Mouse (Mus musculus): ENCODE data around the gene Sphkap.

The Sphkap gene

DNA sequence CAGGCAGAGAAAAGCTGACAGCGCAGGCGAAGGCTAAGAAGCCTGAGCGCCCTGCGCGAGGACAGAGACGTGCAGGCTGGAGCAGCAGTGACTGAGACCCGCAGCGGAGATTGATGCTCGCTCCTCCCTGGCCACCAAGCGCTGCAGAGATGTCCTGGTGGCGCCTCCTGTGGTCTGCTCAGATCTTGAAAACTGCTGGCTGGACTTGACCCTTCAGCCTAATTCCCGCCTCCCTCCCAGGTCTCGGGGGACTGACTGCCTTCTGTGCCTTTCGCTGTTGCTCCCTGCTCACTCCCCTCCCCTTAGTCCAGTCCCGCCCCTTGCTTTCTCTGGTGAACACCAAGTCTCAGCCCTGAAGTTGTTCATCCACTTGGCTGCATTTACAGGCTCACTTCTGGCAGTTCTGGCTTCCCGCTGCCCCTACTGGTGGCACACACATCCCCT is at the start of gene Sphkap:
TSS of gene Sphkap (minus strand) at position 180 of the 444 bp plus-strand sequence.
- no peak for DNase-seq

DNA sequence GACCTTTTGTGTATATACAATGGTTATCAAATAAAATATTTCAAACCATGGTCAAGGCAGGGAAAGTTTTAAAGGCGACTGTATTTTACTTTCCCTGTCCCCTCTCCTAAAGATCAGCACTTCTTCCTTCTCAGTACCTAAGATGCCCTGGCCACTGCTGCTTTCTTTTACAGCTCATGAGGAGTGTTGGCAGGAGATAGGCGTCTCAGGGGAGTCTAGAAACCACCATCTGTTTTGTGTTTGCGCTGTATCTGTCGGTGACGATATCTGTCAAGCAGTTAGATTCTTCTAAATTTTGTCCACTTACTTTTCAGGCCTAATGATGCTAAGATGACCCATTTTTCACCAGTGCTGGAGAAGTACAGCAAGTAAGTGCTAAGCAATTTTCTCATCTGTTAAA is 43.3 kb upstream of the Sphkap start:
- no peak for DNase-seq

DNA sequence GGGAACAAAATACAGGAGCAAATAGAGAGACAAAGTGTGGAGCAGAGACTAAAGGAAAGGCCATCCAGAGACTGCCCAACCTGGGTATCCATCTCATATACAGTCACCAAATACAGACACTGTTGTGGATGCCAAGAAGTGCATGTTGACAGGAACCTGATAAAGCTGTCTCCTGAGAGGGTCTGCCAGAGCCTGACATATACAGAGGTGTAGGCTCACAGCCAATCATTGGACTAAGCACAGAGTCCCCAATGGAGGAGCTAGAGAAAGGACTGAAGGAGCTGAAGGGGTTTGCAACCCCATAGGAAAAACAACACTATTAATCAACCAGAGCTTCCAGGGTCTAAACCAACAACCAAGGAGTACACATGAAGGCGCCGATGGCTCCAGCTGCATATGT is 32.4 kb upstream of the Sphkap start:
- DNase-seq = no peak

DNA sequence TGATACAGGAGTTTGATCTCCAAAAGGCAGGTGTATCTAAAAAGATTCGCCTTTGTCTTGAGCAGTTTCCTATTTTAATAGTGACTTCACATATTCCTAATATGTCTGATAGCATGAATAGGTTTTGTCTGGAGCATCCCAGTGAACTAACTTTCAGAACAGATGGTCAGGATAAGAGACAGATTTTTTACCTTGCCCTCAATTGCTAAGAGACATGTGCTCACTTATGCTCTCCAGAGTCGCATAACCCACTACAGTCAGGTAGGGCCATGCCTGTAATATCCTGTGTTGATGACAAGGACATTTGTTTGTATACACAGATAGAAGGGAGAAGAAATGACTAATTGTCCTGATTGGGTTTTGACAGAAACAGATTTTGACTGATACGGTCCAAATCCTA is 25.9 kb upstream of the Sphkap start:
- DNase-seq = no peak

DNA sequence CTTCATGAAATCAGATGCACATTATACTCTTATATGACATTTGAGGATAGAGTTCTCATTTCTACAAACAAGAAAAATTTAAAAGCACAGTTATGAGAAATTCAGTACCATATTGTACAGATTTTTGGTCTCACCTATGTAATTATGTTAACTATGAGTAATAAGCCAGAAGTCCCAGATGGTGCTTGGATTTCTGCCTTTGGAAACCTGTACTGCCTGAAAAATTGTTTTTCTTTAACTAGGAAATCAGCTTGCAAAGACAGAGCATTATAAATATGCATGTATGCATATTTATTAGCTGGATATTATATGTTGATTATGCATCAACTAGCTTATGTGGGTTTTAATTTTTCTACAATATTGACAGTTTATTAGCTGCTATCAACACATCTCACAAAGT is 21.9 kb upstream of the Sphkap start:
- no peak for DNase-seq

DNA sequence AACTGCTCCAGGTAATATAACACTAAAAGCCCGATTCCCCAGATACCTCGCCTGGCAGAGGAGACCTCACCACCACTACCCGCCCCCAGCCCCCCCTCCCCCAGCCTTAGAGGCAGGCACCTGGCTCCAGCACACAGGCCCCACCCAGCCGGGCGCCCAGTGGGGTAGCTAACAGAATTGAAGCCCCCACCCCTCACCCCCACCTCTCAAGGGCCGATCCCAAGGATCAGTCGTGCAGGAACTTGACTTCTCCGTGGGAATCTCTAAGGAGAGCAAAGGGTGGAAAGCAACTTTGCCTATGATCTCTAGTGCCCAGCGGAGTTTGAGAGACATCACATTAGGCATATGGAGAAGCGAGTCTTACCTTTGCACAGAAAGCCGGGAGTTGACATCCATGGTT is 384 bp downstream of the Sphkap start:
- no peak for DNase-seq

- no peak for DNase-seq
Measured at GRCm38 (mm10) chr1:83406882-83407549, 984 bp downstream of the Sphkap start.

- DNase-seq = no peak
Measured at GRCm38 (mm10) chr1:83401079-83401478, 6.9 kb downstream of the Sphkap start.

- DNase-seq = no peak
Measured at GRCm38 (mm10) chr1:83396284-83396683, 11.7 kb downstream of the Sphkap start.

DNA sequence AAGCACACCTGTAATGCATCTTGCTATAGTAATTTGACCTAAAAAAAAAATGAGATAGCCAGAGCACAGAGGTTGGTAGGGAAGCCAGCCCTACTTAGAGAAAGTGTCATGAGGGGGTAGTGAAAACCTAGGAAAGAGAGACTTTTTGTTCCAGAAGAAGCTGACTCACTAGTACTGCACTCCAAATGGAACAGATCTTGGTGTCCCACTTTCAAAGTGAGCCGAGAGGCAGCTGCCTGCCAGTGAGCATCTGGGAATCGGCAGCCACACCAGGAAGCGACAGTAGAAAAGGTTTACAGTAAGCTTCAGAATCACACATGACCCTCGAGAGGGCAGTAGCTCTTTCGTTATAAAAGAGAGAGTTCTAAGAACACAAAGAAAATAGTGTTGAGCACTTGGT is 12.4 kb downstream of the Sphkap start:
- no peak for DNase-seq

DNA sequence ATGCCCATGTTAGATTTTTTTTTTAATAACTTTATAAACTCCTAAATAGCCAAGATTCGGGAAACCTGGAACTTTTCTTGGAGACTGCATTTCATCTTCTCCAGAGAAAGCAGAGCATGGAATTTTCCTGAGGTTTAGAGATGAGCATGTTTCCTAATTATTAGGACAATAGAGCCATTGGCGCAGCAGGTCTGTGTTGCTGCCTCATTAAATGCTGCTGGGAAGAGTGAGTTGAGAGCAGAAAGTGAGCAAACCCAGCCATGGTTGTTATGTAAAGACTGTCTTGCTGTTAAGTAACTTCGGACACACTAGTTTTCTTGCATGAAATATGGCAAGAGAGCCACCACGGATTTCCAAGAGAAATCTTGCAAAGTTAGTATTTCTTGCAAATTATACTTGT is 18.6 kb downstream of the Sphkap start:
- no peak for DNase-seq

DNA sequence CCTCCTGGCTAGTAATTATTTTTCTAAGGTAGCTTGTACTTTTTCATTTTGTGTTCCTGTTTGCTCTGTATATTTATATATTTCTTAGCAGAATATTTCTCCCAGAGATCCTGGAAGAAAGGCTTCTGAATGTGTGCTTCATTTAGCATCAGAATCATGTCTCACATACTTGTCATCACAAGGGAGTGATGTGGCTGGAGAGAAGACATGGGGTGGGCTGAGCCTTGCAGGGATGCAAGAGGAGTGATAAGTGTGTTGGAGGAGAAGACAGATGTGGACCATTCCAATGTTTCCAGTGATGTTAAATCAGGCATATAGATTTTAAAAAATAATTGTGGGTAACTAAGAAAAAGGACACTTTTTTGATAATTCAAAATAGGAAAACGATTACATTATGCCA is 30.6 kb downstream of the Sphkap start:
- no peak for DNase-seq

- DNase-seq = no peak
Measured at GRCm38 (mm10) chr1:83366456-83366855, 41.5 kb downstream of the Sphkap start.

GRCm38 (mm10) chr1:83362168-83362567 is 45.8 kb downstream of the Sphkap start:
- no peak for DNase-seq

- DNase-seq = no peak
Measured at GRCm38 (mm10) chr1:83346453-83346852, 61.5 kb downstream of the Sphkap start.

GRCm38 (mm10) chr1:83345572-83345971 is 62.4 kb downstream of the Sphkap start:
- no peak for DNase-seq

GRCm38 (mm10) chr1:83345069-83345468 is 62.9 kb downstream of the Sphkap start:
- no peak for DNase-seq

DNA sequence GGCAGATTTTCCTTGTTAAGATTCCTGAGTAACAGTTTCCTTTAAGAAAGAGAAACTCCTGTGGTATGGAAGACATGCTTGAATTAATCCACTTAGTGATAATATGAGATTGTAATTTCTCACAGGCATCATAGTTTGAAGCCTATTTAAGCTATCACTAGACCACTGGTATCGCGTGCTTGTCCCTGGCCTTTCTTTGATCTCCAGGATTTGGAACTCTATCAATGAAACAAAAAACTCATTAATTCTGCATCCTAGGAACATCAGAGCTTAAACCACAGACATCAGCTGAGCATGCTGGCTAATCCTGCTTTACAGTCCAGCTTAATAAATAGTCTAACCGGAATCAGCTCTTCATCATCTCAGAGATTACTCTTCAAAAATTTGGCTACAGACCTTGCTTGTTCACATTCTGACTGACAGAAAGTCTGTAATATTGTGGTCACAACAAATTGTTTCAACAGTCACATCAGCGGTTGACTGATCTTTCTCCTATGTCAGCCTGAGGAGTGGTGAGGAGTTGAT is 65.2 kb downstream of the Sphkap start:
- DNase-seq = no peak

GRCm38 (mm10) chr1:83339358-83339757 is 68.6 kb downstream of the Sphkap start:
- DNase-seq = no peak

DNA sequence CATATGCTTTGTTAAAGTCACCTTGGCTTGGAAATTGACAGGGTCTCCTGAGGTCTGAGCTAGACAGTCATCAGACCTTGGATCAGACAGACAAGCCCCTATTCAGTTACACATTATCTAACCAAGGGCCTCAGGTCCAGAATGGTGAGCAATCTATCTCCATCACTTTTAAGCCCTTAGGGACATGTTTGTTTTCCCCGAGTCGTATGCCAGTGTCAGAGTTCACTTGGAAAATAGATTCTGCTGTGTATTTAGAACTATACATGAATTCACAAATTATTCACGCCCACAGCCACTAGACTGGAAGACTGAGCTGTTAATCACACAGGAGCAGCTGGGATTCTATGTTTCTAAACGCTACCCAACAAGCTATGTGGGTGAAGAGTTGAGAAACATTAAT is 91.1 kb downstream of the Sphkap start:
- DNase-seq = no peak

- no peak for DNase-seq
Measured at GRCm38 (mm10) chr1:83315146-83315545, 92.9 kb downstream of the Sphkap start.

- no peak for DNase-seq
Measured at GRCm38 (mm10) chr1:83311607-83312295, 96.2 kb downstream of the Sphkap start.

- DNase-seq = no peak
Measured at GRCm38 (mm10) chr1:83297137-83298076, 110.6 kb downstream of the Sphkap start.
